Mouse (Mus musculus) thymus, adult 2 months (tissue): ENCODE data around the gene Cep95. TPM values are rescaled to one million over a fixed set of nuclear protein-coding genes. Genes with fewer than 3 reads are reported as not detected.

ENCODE experiments used
- DNase-seq: peaks from one replicate; pipeline ENCODE4 v3.0.0; 2021
- H3K27ac ChIP-seq: fragments of 200-500 bp; 2 replicates; pipeline ENCODE4 v1.5.1; 2012; ENCODE audit warnings: low read length, control low read depth; ENCODE audit not compliant: control insufficient read depth, insufficient read depth
- H3K27me3 ChIP-seq: fragments of 200-500 bp; 2 replicates; pipeline ENCODE4 v1.6.1; 2012; ENCODE audit warnings: mild to moderate bottlenecking, low read length, moderate library complexity, mixed read lengths; ENCODE audit not compliant: control insufficient read depth, insufficient read depth
- H3K36me3 ChIP-seq: fragments of 200-500 bp; 2 replicates; pipeline ENCODE4 v1.6.1; 2012; ENCODE audit warnings: mild to moderate bottlenecking, low read length, moderate library complexity; ENCODE audit not compliant: control insufficient read depth, insufficient read depth
- H3K4me1 ChIP-seq: fragments of 200-500 bp; replicated peaks from 2 replicates; pipeline ENCODE4 v1.6.1; 2012; ENCODE audit warnings: low read length; ENCODE audit not compliant: control insufficient read depth, insufficient read depth
- H3K4me3 ChIP-seq: fragments of 200-500 bp; 2 replicates; pipeline ENCODE4 v1.5.1; 2012; ENCODE audit warnings: mild to moderate bottlenecking, low read length, control low read depth, moderate library complexity; ENCODE audit not compliant: control insufficient read depth, insufficient read depth
- CTCF ChIP-seq: fragments of 200-500 bp; IDR thresholded peaks from 2 replicates; pipeline ENCODE4 v1.5.1; 2012; ENCODE audit warnings: mild to moderate bottlenecking, control low read depth, low read length, moderate library complexity, borderline replicate concordance; ENCODE audit not compliant: control insufficient read depth, poor library complexity, insufficient read depth; ENCODE audit errors: extremely low read depth
- POLR2A ChIP-seq: fragments of 200-500 bp; IDR thresholded peaks from 2 replicates; pipeline ENCODE4 v1.6.1; 2012; ENCODE audit warnings: mild to moderate bottlenecking, low read length, control low read depth, moderate library complexity; ENCODE audit not compliant: control insufficient read depth, poor library complexity, insufficient read depth; ENCODE audit errors: extremely low read depth
- WGBS: fragments of 180-500 bp; shearing (Covaris S2); methylation state at CpG from one replicate; pipeline ENCODE4 v1.1.7; 2018; 5-methylcytosine and 5-hydroxymethylcytosine counted together
- polyA plus RNA-seq: library from polyadenylated mRNA; depleted of rRNA; stranded (reverse); fragments of >200 nt; gene quantifications from 2 replicates; pipeline ENCODE4 v1.2.3, GENCODE M21; 2012; rRNA removed

Cep95 gene
- polyA plus RNA-seq, 1 experiment = 10.4 TPM

DNA sequence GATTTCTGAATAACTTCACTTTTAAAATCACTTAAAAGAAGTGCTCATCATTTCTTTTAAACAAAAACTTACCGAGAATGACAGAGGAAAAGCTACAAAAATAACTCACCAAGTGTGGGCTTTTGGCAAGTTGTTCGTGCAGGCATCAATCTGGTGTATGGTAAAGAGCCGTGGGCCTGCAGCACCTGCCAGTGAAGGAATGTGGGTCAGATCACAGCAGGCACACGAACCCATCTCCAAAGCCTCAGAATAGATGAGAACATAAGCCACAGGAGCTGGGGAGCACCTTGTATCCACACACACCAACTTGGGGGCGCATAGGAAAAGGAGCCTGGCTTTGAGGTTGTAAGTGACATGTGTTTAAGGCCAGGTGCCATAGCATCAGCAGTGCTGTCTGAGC is 33.9 kb downstream of the Cep95 start:
- H3K36me3 ChIP-seq = peaks cover 26% of the 10 kb centered on the region
- no peak overlapping the region for H3K4me3 ChIP-seq
- DNase-seq = no peak
- H3K4me1 ChIP-seq = no peaks in the 10 kb centered on the region; the same call in 1 of the 2 replicates
- TF ChIP-seq POLR2A = no peak
- no peak for TF ChIP-seq CTCF
- no peak overlapping the region for H3K27ac ChIP-seq
- 79% methylated on average over 5 of the region's 5 CpGs for WGBS
- no peaks in the 10 kb centered on the region for H3K27me3 ChIP-seq

DNA sequence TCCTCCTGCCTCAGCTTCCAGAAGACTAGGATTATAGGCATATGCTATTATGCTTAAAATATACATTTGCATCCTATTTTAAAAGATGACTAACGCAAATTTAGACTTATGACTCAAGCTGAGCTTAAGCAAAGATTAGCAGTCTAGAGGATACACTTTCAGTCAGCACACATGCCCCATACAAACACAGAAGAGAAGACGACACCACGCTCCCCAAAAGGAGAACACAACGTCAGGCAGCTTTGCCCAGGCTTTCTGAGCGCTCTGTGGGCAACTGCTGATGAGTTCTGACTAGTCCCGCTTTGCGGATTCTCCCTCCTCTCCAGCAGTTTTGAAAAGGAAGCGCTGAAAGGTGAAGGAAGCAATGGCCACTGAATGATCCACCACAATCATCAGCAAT is 34.7 kb downstream of the Cep95 start:
- WGBS = 98% methylated on average over 8 of the region's 8 CpGs
- TF ChIP-seq POLR2A = no peak
- TF ChIP-seq CTCF = no peak
- H3K36me3 ChIP-seq = peaks cover 22% of the 10 kb centered on the region
- H3K4me1 ChIP-seq = no peaks in the 10 kb centered on the region; the same call in 1 of the 2 replicates
- H3K4me3 ChIP-seq = no peak overlapping the region
- DNase-seq = no peak
- no peaks in the 10 kb centered on the region for H3K27me3 ChIP-seq
- no peak overlapping the region for H3K27ac ChIP-seq

GRCm38 (mm10) chr11:106824403-106824802 is 35.4 kb downstream of the Cep95 start:
- Histone ChIP-seq H3K27me3 (no peaks in the 10 kb centered on the region), H3K4me3 (no peak overlapping the region), H3K4me1 (no peaks in the 10 kb centered on the region; the same call in 1 of the 2 replicates), H3K36me3 (peaks cover 15% of the 10 kb centered on the region), H3K27ac (no peak overlapping the region)
- no peak for DNase-seq
- TF ChIP-seq CTCF (no peak), POLR2A (no peak)
- WGBS = 94% methylated on average over 10 of the region's 10 CpGs

- 97% methylated on average over 7 of the region's 7 CpGs for WGBS
- no peak for TF ChIP-seq CTCF
- TF ChIP-seq POLR2A = no peak
Measured at GRCm38 (mm10) chr11:106828079-106828478, 39.0 kb downstream of the Cep95 start.

GRCm38 (mm10) chr11:106842002-106842401 is 53.0 kb downstream of the Cep95 start:
- no peak overlapping the region for H3K27ac ChIP-seq
- TF ChIP-seq CTCF = no peak
- TF ChIP-seq POLR2A = no peak
- H3K36me3 ChIP-seq = peaks cover 8% of the 10 kb centered on the region
- no peaks in the 10 kb centered on the region for H3K27me3 ChIP-seq
- no peak overlapping the region for H3K4me3 ChIP-seq
- DNase-seq = no peak
- WGBS = 90% methylated on average over 3 of the region's 3 CpGs
- H3K4me1 ChIP-seq = no peaks in the 10 kb centered on the region

More at GRCm38 (mm10) chr11:106828079-106828478, 39.0 kb downstream of the Cep95 start:
- no peaks in the 10 kb centered on the region; the same call in 1 of the 2 replicates for H3K4me1 ChIP-seq
- H3K4me3 ChIP-seq = no peak overlapping the region
- H3K27ac ChIP-seq = no peak overlapping the region
- peaks cover 27% of the 10 kb centered on the region for H3K36me3 ChIP-seq
- no peak for DNase-seq
- H3K27me3 ChIP-seq = no peaks in the 10 kb centered on the region

- DNase-seq = no peak
- Histone ChIP-seq H3K27me3 (no peaks in the 10 kb centered on the region), H3K36me3 (peaks cover 16% of the 10 kb centered on the region), H3K4me3 (no peak overlapping the region), H3K4me1 (no peaks in the 10 kb centered on the region), H3K27ac (no peak overlapping the region)
- no peak for TF ChIP-seq CTCF
- no peak for TF ChIP-seq POLR2A
- WGBS = 49% methylated on average over 2 of the region's 2 CpGs
Measured at GRCm38 (mm10) chr11:106851438-106851837, 62.4 kb downstream of the Cep95 start.

Other genes starting within 250 kb of the Cep95 start
- gene Tex2, start 175.8 kb upstream of the Cep95 start, polyA plus RNA-seq = 13.2 and 13.7 TPM in 2 replicates
- 56.6 and 57.9 TPM in 2 replicates for gene Pecam1, start 38.6 kb upstream of the Cep95 start, polyA plus RNA-seq
- 2.8 and 3.6 TPM in 2 replicates for gene Milr1, start 38.0 kb upstream of the Cep95 start, polyA plus RNA-seq
- gene Polg2, start 9.7 kb upstream of the Cep95 start, polyA plus RNA-seq = 11.1 and 11.8 TPM in 2 replicates
- 722 and 855 TPM in 2 replicates for gene Ddx5, start 67 bp upstream of the Cep95 start, polyA plus RNA-seq
- 9.5 and 9.9 TPM in 2 replicates for gene Smurf2, start 131.5 kb downstream of the Cep95 start, polyA plus RNA-seq
- gene Kpna2, start 210.3 kb downstream of the Cep95 start, polyA plus RNA-seq = 103 and 134 TPM in 2 replicates
- 0.97 and 1.3 TPM in 2 replicates for gene 1810010H24Rik, start 236.4 kb downstream of the Cep95 start, polyA plus RNA-seq